Mouse (Mus musculus): ENCODE measurements around the gene Zbtb8os. TPM values are rescaled to one million over a fixed set of nuclear protein-coding genes. Genes with fewer than 3 reads are reported as not detected.

Gene Zbtb8os
- total and polyA plus RNA-seq, 3 experiments = 2.8 to 77.1 (median 15.3) TPM

DNA sequence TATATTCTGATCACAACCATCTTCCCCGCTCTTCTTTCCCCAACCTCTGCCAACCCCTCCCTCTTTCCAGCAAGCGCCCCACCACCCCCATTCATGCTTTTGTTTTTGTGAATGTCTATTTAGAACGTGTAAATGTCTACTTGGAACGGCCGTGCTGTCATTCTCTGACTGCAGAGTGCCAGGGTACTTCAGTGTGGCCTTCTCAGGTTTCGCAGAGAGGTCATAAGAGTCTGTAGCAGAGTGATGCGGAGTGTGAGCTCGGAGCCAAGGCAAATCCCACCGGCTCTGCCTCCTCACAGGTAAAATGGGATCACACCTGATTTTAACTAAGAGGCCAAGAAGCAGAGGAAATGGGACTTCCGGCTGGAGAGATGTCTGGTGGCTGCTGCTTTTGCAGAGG, 36.4 kb upstream of the Zbtb8os start:
- Histone ChIP-seq H3K27me3 (ENCODE audit: insufficient read depth, low read length) (no peaks in the 10 kb centered on the region), H3K36me3 (replicated peaks) (peaks cover 50% of the 10 kb centered on the region), H3K4me3 (ENCODE audit: low read depth, low read length) (no peak overlapping the region), H3K4me1 (ENCODE audit: insufficient read depth, low read depth, low read length) (peaks cover 59% of the 10 kb centered on the region), H3K9me3 (replicated peaks) (peaks cover 3% of the 10 kb centered on the region)
- no peak for DNase-seq (ENCODE audit: low spot score)
- no peak for ATAC-seq (ENCODE audit: extremely low read depth, insufficient number of reproducible peaks, low FRiP score, poor library complexity, severe bottlenecking)
- TF ChIP-seq GATA2 (IDR thresholded peaks at IDR 0.05; ENCODE audit: borderline replicate concordance, low read depth, low read length) (no peak), TAL1 (conservative IDR thresholded peaks at IDR 0.05; ENCODE audit: low read depth, low read length) (no peak), POLR2AphosphoS5 (IDR thresholded peaks at IDR 0.05; ENCODE audit: insufficient replicate concordance, low read depth, low read length) (no peak), CTCF (IDR thresholded peaks at IDR 0.05; ENCODE audit: low read depth, low read length) (no peak), GATA1 (IDR thresholded peaks at IDR 0.05; ENCODE audit: borderline replicate concordance, low read length) (no peak)

DNA sequence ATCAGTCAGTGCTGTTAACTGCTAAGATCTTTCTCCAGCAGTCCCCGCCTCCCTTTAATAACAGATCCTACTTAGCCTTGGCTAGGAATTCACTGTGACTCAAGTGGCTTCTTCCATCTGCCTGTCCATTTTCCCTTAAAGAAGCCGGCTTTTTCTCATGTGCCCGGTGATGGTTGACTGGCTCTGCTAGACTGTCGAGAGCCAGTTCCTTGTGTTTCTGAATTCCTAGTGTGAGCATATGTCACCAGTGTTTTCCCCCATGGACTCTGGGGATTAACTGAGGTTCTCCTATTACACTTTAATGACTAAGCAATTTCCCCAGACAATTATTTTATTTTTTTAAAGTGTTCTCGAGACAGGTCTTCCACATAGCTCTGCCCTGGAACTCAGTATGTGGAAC, 32.1 kb upstream of the Zbtb8os start:
- Histone ChIP-seq H3K27me3 (ENCODE audit: insufficient read depth, low read length) (no peaks in the 10 kb centered on the region), H3K4me1 (ENCODE audit: insufficient read depth, low read depth, low read length) (peaks cover 41% of the 10 kb centered on the region), H3K4me3 (ENCODE audit: low read depth, low read length) (no peak overlapping the region), H3K36me3 (replicated peaks) (peaks cover 65% of the 10 kb centered on the region), H3K9me3 (replicated peaks) (no peaks in the 10 kb centered on the region)
- no peak for ATAC-seq (ENCODE audit: extremely low read depth, insufficient number of reproducible peaks, low FRiP score, poor library complexity, severe bottlenecking)
- TF ChIP-seq POLR2AphosphoS5 (IDR thresholded peaks at IDR 0.05; ENCODE audit: insufficient replicate concordance, low read depth, low read length) = no peak; the same call in 1 of the 2 replicates
- no peak for TF ChIP-seq CTCF (IDR thresholded peaks at IDR 0.05; ENCODE audit: low read depth, low read length)
- no peak for TF ChIP-seq TAL1 (conservative IDR thresholded peaks at IDR 0.05; ENCODE audit: low read depth, low read length)
- TF ChIP-seq GATA1 (IDR thresholded peaks at IDR 0.05; ENCODE audit: borderline replicate concordance, low read length) = no peak
- no peak for TF ChIP-seq GATA2 (IDR thresholded peaks at IDR 0.05; ENCODE audit: borderline replicate concordance, low read depth, low read length)
- no peak for DNase-seq (ENCODE audit: low spot score)

DNA sequence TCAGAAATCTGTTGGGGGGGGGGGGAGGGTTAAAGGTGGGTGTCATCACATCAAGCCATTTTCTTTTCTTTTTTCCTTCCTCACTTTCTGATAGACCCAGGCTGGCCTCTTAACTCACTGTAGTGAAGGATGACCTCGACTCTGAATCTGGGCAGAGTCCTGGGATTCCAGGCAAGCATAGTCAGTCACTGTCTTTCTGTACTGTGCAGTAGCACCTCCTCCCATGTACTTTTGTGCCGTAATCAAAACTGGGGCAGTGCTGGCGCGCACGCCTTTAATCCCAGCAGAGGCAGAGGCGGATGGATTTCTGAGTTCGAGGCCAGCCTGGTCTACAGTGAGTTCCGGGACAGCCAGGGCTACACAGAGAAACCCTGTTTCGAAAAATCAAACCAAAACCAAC, 31.7 kb upstream of the Zbtb8os start:
- ATAC-seq (ENCODE audit: extremely low read depth, insufficient number of reproducible peaks, low FRiP score, poor library complexity, severe bottlenecking) = no peak

DNA sequence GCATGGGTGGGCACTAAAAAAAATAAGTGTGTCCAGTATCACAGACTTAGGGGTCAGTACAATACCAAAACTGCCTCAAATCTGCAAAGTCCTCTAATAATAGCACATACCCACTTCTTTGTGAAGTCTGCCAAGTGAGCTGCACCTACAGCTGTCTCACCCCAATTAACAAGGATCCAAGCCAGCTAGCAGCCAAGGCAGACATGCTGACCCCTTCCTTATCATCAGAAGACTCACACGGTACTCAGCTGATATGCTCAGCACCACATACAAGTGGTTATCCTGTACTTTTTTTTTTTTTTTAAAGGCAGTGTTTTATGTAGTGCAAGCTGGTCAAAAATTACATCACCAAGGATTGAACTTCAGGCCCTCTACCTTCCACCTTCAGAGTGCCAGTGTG, 31.2 kb upstream of the Zbtb8os start:
- TF ChIP-seq GATA1 (IDR thresholded peaks at IDR 0.05; ENCODE audit: borderline replicate concordance, low read length) (no peak), TAL1 (conservative IDR thresholded peaks at IDR 0.05; ENCODE audit: low read depth, low read length) (no peak), POLR2AphosphoS5 (IDR thresholded peaks at IDR 0.05; ENCODE audit: insufficient replicate concordance, low read depth, low read length) (no peak), GATA2 (IDR thresholded peaks at IDR 0.05; ENCODE audit: borderline replicate concordance, low read depth, low read length) (no peak), CTCF (IDR thresholded peaks at IDR 0.05; ENCODE audit: low read depth, low read length) (no peak)
- Histone ChIP-seq H3K4me3 (ENCODE audit: low read depth, low read length) (no peak overlapping the region), H3K27me3 (ENCODE audit: insufficient read depth, low read length) (no peaks in the 10 kb centered on the region), H3K9me3 (replicated peaks) (no peaks in the 10 kb centered on the region), H3K36me3 (replicated peaks) (peaks cover 66% of the 10 kb centered on the region), H3K4me1 (ENCODE audit: insufficient read depth, low read depth, low read length) (peaks cover 42% of the 10 kb centered on the region)
- ATAC-seq (ENCODE audit: extremely low read depth, insufficient number of reproducible peaks, low FRiP score, poor library complexity, severe bottlenecking) (no peak), DNase-seq (ENCODE audit: low spot score) (no peak)

More for the DNA sequence above, 31.7 kb upstream of the Zbtb8os start:
- no peaks in the 10 kb centered on the region for H3K27me3 ChIP-seq (ENCODE audit: insufficient read depth, low read length)
- H3K4me3 ChIP-seq (ENCODE audit: low read depth, low read length) = no peak overlapping the region
- no peak for DNase-seq (ENCODE audit: low spot score)
- H3K36me3 ChIP-seq (replicated peaks) = peaks cover 65% of the 10 kb centered on the region
- H3K4me1 ChIP-seq (ENCODE audit: insufficient read depth, low read depth, low read length) = peaks cover 42% of the 10 kb centered on the region
- H3K9me3 ChIP-seq (replicated peaks) = no peaks in the 10 kb centered on the region
- TF ChIP-seq TAL1 (conservative IDR thresholded peaks at IDR 0.05; ENCODE audit: low read depth, low read length) (no peak), GATA1 (IDR thresholded peaks at IDR 0.05; ENCODE audit: borderline replicate concordance, low read length) (no peak), POLR2AphosphoS5 (IDR thresholded peaks at IDR 0.05; ENCODE audit: insufficient replicate concordance, low read depth, low read length) (no peak), CTCF (IDR thresholded peaks at IDR 0.05; ENCODE audit: low read depth, low read length) (no peak), GATA2 (IDR thresholded peaks at IDR 0.05; ENCODE audit: borderline replicate concordance, low read depth, low read length) (no peak)

DNA sequence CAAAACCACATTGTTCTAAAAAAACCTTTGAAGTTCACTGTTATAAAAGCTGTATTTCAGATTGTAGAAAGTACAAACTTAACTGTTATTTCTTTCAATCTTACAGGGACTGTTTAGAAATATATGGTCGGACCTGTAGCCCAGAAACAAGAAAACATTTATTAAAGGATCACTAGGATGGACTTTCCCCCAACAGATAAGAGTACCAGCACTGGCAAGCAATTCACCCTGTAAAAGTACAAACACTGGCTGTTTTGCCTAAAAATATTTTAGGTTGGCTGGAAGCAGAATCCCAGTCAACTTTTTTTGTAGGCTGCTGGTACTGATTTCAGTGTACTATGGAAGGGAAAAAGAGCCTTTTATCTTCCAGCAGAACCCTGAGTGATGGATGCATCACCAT, 27.6 kb upstream of the Zbtb8os start:
- H3K4me3 ChIP-seq (ENCODE audit: low read depth, low read length) = no peak overlapping the region
- TF ChIP-seq GATA1 (IDR thresholded peaks at IDR 0.05; ENCODE audit: borderline replicate concordance, low read length) (no peak), GATA2 (IDR thresholded peaks at IDR 0.05; ENCODE audit: borderline replicate concordance, low read depth, low read length) (no peak), CTCF (IDR thresholded peaks at IDR 0.05; ENCODE audit: low read depth, low read length) (no peak), TAL1 (conservative IDR thresholded peaks at IDR 0.05; ENCODE audit: low read depth, low read length) (no peak), POLR2AphosphoS5 (IDR thresholded peaks at IDR 0.05; ENCODE audit: insufficient replicate concordance, low read depth, low read length) (no peak)
- peaks cover 88% of the 10 kb centered on the region for H3K36me3 ChIP-seq (replicated peaks)
- peaks cover 32% of the 10 kb centered on the region for H3K4me1 ChIP-seq (ENCODE audit: insufficient read depth, low read depth, low read length)
- DNase-seq (ENCODE audit: low spot score) = no peak
- no peaks in the 10 kb centered on the region for H3K27me3 ChIP-seq (ENCODE audit: insufficient read depth, low read length)
- no peak for ATAC-seq (ENCODE audit: extremely low read depth, insufficient number of reproducible peaks, low FRiP score, poor library complexity, severe bottlenecking)
- H3K9me3 ChIP-seq (replicated peaks) = no peaks in the 10 kb centered on the region

DNA sequence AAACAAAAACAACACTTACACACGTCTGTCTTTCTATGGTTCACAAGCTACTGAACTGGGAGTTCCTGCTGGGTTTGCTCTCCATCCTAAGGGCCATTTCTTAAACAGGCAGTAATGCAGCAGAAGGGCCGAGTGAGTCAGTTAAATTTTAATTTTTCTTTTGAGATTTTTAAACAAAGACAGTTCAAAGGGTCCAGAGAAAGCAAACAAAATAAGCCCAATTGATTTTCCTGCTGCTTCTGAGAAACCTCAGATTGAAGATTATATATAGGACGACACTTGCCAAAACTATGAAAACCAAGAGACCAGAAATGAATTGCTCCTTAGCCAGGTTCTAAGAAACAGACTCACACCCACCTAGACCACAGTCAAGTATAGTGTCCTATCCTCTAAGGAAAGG, 21.6 kb upstream of the Zbtb8os start:
- H3K36me3 ChIP-seq (replicated peaks) = peaks cover 88% of the 10 kb centered on the region
- ATAC-seq (ENCODE audit: extremely low read depth, insufficient number of reproducible peaks, low FRiP score, poor library complexity, severe bottlenecking) (no peak), DNase-seq (ENCODE audit: low spot score) (no peak)
- H3K9me3 ChIP-seq (replicated peaks) = no peaks in the 10 kb centered on the region
- H3K27me3 ChIP-seq (ENCODE audit: insufficient read depth, low read length) = no peaks in the 10 kb centered on the region
- H3K4me1 ChIP-seq (ENCODE audit: insufficient read depth, low read depth, low read length) = peaks cover 6% of the 10 kb centered on the region; the same call in 1 of the 2 replicates
- no peak overlapping the region for H3K4me3 ChIP-seq (ENCODE audit: low read depth, low read length)
- TF ChIP-seq GATA1 (IDR thresholded peaks at IDR 0.05; ENCODE audit: borderline replicate concordance, low read length) (no peak), POLR2AphosphoS5 (IDR thresholded peaks at IDR 0.05; ENCODE audit: insufficient replicate concordance, low read depth, low read length) (no peak), GATA2 (IDR thresholded peaks at IDR 0.05; ENCODE audit: borderline replicate concordance, low read depth, low read length) (no peak), CTCF (IDR thresholded peaks at IDR 0.05; ENCODE audit: low read depth, low read length) (no peak), TAL1 (conservative IDR thresholded peaks at IDR 0.05; ENCODE audit: low read depth, low read length) (no peak)

Measured in G1E (cell line).